Mouse (Mus musculus) embryo, embryonic 11.5 days (tissue): ENCODE data around the gene Stx6.
"Not testable (repeated sequence)": the region's sequence is repeated elsewhere in the genome, so short reads cannot be mapped to it uniquely, and the experiment has no call there.

Source experiments
- DNase-seq: peaks from one replicate; pipeline ENCODE4 v3.0.0-alpha.2; 2012; ENCODE audit warnings: low read depth, low spot score

The Stx6 gene

GRCm38 (mm10) chr1:155167453-155167852, 8.9 kb downstream of the Stx6 start:
- DNase-seq: no peak

DNA sequence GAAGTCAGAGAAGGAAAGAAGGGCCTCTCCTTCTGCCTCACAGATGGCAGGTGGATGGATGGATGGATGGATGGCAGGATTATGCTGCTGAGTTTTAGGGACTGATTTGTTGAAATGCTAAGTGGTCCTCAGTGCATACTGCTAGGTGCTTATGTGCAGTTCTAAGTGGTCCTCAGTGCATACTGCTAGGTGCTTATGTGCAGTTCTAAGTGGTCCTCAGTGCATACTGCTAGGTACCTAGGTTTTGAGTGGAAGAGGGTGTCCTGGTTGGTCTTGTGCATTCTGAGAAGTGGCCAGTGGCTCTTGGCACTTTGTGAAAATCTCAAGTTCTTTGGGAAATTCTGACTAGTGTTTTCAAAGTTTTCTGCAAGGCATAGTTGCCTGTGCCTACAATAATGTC, 11.4 kb downstream of the Stx6 start:
- no peak for DNase-seq

GRCm38 (mm10) chr1:155172895-155173643, 14.6 kb downstream of the Stx6 start:
- DNase-seq: no peak

- DNase-seq: not testable (repeated sequence)
These were observed 15.1 kb downstream of the Stx6 start for GRCm38 (mm10) chr1:155173644-155174016.

DNA sequence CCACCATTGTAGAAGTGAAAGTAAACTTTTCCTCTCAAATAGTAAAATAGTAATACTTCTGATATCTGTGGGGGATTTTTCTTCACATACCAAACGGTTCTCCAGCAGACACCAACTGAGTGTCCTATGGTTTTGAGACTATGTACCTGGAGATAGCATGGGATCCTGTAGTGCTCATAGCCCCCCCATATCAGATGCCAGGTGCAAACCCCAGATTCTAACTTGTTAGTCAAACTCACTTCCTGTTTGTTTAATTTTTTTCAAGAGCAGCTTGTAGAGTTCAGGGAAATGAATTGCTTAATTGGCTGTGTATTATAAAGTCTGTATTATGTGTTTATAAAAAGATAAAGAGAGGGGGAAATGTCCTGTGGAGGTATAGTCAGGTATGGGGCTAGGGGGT, 15.9 kb downstream of the Stx6 start:
- no peak for DNase-seq

DNA sequence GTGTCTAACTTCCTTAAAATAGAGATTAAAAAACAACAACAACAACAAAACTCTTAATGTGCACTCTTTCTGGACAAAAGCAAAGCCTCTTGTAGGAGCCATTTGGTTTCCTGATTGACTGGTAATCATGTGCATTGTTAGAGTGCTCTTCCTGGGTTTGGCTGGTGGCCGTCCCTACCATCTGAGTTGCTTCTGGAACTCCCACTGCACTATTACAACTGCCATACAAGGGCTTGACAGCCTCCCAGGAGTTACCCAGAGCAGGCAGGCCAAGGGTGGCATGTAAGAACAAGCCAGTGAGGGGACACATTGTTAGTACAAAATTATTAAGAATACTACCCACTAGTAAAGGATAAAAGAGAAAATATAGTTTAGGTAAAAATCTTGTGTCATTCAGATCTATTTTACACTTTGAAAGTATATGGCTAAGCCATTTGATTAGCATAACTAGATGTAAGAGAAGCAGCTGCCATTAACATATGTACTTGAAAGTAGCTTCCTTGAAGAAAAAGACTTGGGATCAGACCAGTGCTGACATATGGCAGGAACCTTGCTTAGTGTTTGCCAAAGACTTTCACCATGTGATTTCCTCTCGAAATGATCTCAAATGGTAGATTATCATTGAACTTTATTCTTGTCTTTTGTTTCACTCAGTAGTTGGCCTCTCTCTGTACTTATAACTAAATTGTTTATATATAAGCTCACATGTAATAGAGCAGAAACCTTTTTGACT, 19.8 kb downstream of the Stx6 start:
- DNase-seq: no peak

GRCm38 (mm10) chr1:155184191-155184590, 25.7 kb downstream of the Stx6 start:
- no peak for DNase-seq

DNA sequence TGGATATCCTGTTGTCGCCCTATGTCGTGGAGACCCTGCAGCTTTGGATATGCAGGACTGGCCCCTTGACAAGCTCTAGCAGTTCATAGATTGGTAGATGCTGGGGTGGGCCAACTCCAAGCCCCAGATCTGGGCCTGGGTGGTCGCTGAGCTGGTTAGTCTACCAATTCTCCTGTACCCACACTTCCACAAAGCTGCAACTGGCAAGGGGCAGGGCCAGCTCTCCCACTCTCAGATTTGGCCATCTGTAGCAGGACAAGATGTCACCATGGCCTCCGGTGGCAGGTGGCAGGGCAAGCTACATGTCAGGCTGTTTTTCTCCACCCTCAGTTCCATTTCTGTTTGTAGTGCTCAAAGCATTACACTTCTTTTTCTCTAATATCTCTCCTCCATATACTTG, 30.1 kb downstream of the Stx6 start:
- DNase-seq: no peak

GRCm38 (mm10) chr1:155191219-155191618, 32.7 kb downstream of the Stx6 start:
- no peak for DNase-seq

- DNase-seq: no peak
These were observed 33.2 kb downstream of the Stx6 start for GRCm38 (mm10) chr1:155191671-155192070.

DNA sequence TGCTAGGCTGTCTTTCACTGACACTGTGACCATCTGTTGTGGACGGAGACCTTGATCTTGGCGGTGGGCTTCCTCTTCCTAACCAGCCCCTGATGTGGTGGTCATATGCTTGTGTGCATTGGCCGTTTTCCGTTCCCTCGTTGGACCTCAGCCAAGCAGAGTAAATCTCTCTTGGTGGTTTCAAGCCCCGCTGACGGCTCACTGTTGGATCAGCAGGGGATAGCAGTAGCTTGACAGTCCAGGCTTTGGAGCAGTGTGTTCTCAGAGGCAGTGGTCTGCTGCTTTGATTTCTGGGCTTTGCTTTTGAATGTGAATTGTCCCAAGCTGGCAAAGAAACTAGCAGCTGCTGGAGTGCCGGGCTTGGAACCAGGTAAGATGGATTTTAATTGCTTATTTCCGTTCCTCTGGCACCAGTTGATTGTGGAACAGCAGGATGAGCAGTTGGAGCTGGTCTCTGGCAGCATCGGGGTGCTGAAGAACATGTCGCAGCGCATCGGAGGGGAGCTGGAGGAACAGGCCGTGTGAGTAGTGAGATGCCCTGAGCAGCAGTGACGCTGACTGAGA, 34.4 kb downstream of the Stx6 start:
- DNase-seq: no peak

- no peak for DNase-seq
These were observed 38.2 kb downstream of the Stx6 start for GRCm38 (mm10) chr1:155196691-155197090.

DNA sequence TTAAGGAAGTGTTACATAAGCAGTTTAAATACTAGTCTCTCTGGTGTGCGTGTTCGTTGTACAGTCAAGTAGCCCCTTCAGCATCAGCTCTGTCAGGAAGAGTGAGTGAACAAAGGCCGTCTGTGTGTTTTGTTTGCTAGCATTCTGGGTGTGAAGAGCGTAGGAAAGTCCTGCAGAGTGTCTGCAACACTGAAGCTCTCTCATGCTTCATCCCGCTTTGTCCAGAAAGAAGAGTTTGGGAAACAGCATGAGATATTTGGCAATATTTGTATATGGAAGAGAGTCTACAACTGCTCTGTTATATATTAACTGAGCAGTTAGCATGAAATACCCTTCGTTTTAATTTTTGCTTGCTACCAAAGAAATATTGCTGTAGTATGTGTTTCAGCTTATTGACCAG, 41.0 kb downstream of the Stx6 start:
- DNase-seq: no peak

DNA sequence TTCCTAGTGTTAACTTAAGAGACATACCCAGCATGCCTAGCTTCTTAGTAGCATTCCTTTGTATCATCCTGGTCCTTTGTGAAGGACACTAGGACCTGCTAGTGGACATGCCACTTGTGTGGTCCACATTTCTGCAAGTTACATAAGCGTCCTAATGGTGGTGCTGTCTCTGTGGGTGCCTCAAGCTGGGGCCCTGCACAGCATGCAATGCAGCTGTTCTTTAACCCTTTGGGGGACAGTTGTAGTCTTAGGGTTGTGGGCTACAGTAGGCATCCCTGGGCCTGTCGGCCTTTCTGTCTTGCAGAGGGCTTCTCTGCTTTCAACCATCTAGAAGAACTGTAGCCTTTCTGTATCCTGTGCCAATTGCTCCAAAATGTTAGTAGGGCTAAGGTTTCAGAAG, 42.5 kb downstream of the Stx6 start:
- no peak for DNase-seq

- no peak for DNase-seq
These were observed 42.9 kb downstream of the Stx6 start for GRCm38 (mm10) chr1:155201373-155201879.

- no peak for DNase-seq
These were observed 43.4 kb downstream of the Stx6 start for GRCm38 (mm10) chr1:155201914-155202313.

DNA sequence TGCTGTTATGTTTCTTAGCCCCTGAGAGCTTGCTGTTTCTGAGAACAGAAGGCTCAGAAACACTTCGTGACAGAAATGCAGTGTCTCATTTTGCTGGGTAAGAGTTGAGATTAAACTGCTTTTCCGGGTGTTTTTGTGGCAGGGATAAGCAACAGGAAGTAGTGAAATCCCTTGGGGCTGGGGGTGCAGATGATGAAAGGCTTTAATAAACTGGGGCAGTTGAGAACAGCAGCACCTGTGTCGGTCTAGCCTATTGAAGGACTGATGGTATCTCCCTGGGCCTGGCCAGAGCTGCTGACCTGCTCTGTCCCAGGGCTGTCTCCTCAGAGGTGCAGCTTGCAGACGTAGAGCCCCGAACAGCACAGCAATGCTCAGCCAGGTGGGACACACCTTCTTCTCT, 44.0 kb downstream of the Stx6 start:
- no peak for DNase-seq

DNA sequence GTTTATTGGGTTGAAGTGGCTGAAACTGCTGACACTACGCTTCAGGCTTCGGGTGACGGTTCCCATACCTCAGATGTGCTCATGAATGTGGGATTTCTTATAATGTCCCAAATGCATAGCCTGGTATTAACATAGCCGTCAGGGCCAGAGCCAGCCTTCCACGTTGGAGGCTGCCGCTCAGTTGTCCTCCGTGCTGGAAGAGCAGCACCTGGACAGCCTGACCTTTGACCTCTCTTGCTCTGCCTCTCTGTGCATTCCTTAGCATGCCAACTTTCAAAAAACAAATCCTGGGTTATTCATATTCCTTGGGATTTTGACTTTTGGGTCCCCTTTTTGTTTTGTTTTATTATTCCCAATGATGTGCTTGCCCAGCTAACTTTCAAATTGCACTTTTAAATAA, 44.6 kb downstream of the Stx6 start:
- no peak for DNase-seq

GRCm38 (mm10) chr1:155203954-155204353, 45.4 kb downstream of the Stx6 start:
- DNase-seq: no peak

DNA sequence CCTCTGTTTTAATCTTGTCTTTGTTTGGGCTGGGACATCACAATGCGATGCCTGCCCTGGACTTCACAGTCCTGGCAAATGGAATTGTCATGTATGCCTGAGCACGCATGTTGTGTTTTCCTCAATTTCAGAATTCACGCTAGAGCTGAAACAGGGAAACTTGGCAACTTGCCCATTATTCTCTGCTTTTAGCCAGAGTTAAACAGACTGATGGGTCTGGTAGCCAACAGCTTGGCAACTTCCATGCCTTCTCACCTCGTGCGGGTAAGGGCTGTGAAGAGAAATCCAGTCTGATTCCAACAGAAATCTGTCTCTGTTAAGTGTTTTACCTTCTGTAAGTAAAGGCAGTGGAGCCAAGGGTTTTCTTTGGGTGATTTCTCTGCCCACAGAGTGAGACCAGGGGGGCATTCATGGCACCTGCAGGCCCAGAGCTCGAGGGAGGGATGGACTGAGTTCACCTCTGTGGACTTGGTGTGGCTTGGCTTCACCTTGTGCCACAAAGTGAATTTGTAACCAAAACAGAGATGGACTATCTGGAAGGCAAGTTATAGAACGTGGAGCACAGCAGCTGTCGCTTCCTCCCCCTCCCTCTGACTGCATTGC, 46.1 kb downstream of the Stx6 start:
- DNase-seq: no peak

DNA sequence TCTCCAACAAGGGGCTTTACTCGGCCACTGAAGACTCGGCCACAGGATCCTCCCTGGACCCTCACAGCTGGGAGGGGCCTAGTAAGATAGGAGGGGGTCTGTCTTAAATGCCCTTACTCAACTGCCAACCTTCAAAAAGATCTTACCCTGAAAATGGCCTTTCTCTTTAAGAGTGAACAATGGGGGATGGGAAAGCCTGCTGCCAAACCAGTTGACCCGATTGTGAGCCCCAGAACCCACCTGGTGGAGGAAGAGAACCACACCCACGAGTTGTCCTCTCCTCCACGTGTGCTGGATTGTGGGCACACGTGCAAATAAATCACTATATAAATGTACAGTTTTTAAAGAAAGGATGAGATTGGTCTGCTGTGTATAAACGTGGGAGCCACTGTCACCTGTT, 46.8 kb downstream of the Stx6 start:
- DNase-seq: no peak
